Mouse (Mus musculus): ENCODE results near the gene Krt2. TPM values are rescaled to one million over a fixed set of nuclear protein-coding genes. Genes with fewer than 3 reads are reported as not detected.

The Krt2 gene
- polyA plus RNA-seq, 1 experiment = not detected

GRCm38 (mm10) chr15:101790867-101791266 lies 27.1 kb downstream of the Krt2 start:
- H3K4me1 ChIP-seq (ENCODE audit: control insufficient read depth, insufficient read depth, low read length) = no peaks in the 10 kb centered on the region
- WGBS = 6% methylated on average over 3 of the region's 3 CpGs
- H3K4me3 ChIP-seq (replicated peaks; ENCODE audit: extremely low read depth, low read depth, low read length) = no peak overlapping the region
- TF ChIP-seq POLR2A (IDR thresholded peaks at IDR 0.05; ENCODE audit: borderline replicate concordance, extremely low read depth, low read depth, low read length) (no peak), CTCF (IDR thresholded peaks at IDR 0.05; ENCODE audit: insufficient read depth, low read length) (no peak)
- no peak for DNase-seq

DNA sequence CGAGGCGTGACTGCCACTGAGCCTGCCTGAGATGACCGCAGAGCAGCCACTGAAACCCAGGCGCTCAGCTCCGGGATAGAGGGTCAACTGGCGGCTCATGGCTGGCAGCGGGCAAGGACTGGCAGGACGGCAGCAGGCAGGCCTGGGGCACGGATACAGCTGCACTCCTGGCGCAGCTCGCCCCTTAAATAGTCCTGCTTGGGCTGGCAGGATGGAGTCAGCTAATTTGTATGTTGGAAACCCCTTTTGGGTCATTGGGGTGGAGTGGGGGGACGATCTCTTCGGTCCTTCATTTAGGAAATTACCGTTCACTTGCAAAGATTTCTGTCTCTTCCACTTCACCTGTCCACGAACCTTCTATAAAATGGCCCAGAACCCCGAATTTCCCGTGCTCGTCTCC lies 31.6 kb downstream of the Krt2 start, which contains the start of gene Krt72:
TSS of gene Krt72 (minus strand) at position 101 of the 400 bp plus-strand sequence.
- TF ChIP-seq CTCF (IDR thresholded peaks at IDR 0.05; ENCODE audit: insufficient read depth, low read length) = no peak
- no peak for TF ChIP-seq POLR2A (IDR thresholded peaks at IDR 0.05; ENCODE audit: borderline replicate concordance, extremely low read depth, low read depth, low read length)
- WGBS = 86% methylated on average over 18 of the region's 18 CpGs
- H3K4me1 ChIP-seq (ENCODE audit: control insufficient read depth, insufficient read depth, low read length) = no peaks in the 10 kb centered on the region
- no peak within 1 kb of the TSS for H3K4me3 ChIP-seq (replicated peaks; ENCODE audit: extremely low read depth, low read depth, low read length)
- DNase-seq = no peak

GRCm38 (mm10) chr15:101773420-101773819 lies 44.5 kb downstream of the Krt2 start:
- Histone ChIP-seq H3K4me3 (replicated peaks; ENCODE audit: extremely low read depth, low read depth, low read length) (no peak overlapping the region), H3K4me1 (ENCODE audit: control insufficient read depth, insufficient read depth, low read length) (no peaks in the 10 kb centered on the region)
- WGBS = 42% methylated on average over 10 of the region's 10 CpGs
- no peak for DNase-seq
- no peak for TF ChIP-seq POLR2A (IDR thresholded peaks at IDR 0.05; ENCODE audit: borderline replicate concordance, extremely low read depth, low read depth, low read length)
- no peak for TF ChIP-seq CTCF (IDR thresholded peaks at IDR 0.05; ENCODE audit: insufficient read depth, low read length)

DNA sequence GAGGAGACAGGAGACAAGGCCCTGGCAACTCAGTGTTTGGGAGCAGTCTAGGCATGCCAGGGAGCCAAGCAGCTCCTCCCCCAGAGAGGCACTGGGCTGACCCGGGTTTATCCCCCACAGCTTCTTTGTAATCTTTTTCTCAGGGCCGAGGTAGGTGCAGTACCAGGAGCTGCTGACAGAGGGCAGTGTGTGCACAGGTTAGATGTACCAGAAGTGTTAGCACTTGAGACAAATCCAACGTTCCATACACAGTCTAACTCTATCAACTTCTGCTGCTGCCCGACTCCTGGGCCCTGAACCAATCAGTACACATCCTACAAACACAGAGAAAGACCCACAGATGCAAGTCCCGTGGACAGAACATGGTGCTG lies 45.3 kb downstream of the Krt2 start:
- H3K4me3 ChIP-seq (replicated peaks; ENCODE audit: extremely low read depth, low read depth, low read length) = no peak overlapping the region
- no peaks in the 10 kb centered on the region for H3K4me1 ChIP-seq (ENCODE audit: control insufficient read depth, insufficient read depth, low read length)
- WGBS = 5% methylated on average over 5 of the region's 5 CpGs
- peak; percentile 88 for DNase-seq
- no peak for TF ChIP-seq POLR2A (IDR thresholded peaks at IDR 0.05; ENCODE audit: borderline replicate concordance, extremely low read depth, low read depth, low read length)
- TF ChIP-seq CTCF (IDR thresholded peaks at IDR 0.05; ENCODE audit: insufficient read depth, low read length) = peak; percentile 97

DNA sequence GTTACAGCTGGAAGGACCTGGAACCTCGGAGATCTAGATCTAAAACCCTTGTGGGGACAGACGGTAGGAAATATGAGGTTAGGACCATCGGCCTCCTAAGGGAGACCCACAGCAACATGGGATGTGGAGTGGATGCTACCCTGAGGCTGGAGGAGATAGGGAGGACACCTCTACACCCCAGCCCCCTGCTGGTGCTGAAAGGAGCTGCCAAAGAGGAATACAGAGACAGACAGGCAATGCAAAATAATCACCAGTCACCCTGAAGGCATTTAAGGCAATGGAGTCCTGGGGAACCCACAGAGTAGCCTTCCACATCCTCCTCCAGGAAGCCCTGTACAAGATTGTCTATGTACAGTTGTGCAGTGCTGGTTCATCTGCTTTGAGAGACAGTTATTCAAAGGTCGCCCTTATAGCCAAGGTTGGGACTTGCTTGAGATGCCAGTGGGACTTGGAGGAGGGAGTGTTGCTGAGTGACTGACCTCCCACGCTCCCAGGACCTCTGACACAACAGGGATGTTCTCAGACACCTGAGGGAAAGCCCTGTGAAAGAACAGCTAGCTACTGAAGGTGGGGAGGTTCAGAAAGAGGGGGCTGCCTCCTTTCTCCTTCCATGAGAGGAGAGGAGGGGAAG lies 45.8 kb downstream of the Krt2 start:
- Histone ChIP-seq H3K4me3 (replicated peaks; ENCODE audit: extremely low read depth, low read depth, low read length) (no peak overlapping the region), H3K4me1 (ENCODE audit: control insufficient read depth, insufficient read depth, low read length) (no peaks in the 10 kb centered on the region)
- TF ChIP-seq CTCF (IDR thresholded peaks at IDR 0.05; ENCODE audit: insufficient read depth, low read length) (0 out of 2 replicates have a peak, but pooled peaks have one; percentile 12), POLR2A (IDR thresholded peaks at IDR 0.05; ENCODE audit: borderline replicate concordance, extremely low read depth, low read depth, low read length) (no peak)
- 62% methylated on average over 5 of the region's 5 CpGs for WGBS
- no peak for DNase-seq

- Histone ChIP-seq H3K4me1 (ENCODE audit: control insufficient read depth, insufficient read depth, low read length) (no peaks in the 10 kb centered on the region), H3K4me3 (replicated peaks; ENCODE audit: extremely low read depth, low read depth, low read length) (no peak overlapping the region)
- no peak for DNase-seq
- TF ChIP-seq POLR2A (IDR thresholded peaks at IDR 0.05; ENCODE audit: borderline replicate concordance, extremely low read depth, low read depth, low read length) (no peak), CTCF (IDR thresholded peaks at IDR 0.05; ENCODE audit: insufficient read depth, low read length) (no peak)
- 25% methylated on average over 8 of the region's 8 CpGs for WGBS
These were observed 47.7 kb downstream of the Krt2 start for GRCm38 (mm10) chr15:101770226-101770625.

Other genes starting within 250 kb of the Krt2 start
- 0.14 TPM in 1 of 2 replicates, not detected in the other for gene Krt75, start 244.3 kb downstream of the Krt2 start, polyA plus RNA-seq (2012; rRNA removed)
- gene Gm5414, start 190.0 kb downstream of the Krt2 start, polyA plus RNA-seq (2012; rRNA removed) = not detected in 2 replicates
- gene Gm5478, start 170.8 kb downstream of the Krt2 start, polyA plus RNA-seq (2012; rRNA removed) = not detected in 2 replicates
- 1.5 TPM in 1 of 2 replicates, not detected in the other for gene Krt6b, start 137.9 kb downstream of the Krt2 start, polyA plus RNA-seq (2012; rRNA removed)
- 7.3 TPM in 1 of 2 replicates, not detected in the other for gene Krt6a, start 123.9 kb downstream of the Krt2 start, polyA plus RNA-seq (2012; rRNA removed)
- 0.79 and 103 TPM in 2 replicates for gene Krt5, start 105.3 kb downstream of the Krt2 start, polyA plus RNA-seq (2012; rRNA removed)
- gene Krt71, start 75.1 kb downstream of the Krt2 start, polyA plus RNA-seq (2012; rRNA removed) = not detected in 2 replicates
- not detected in 2 replicates for gene Krt72, start 31.7 kb downstream of the Krt2 start, polyA plus RNA-seq (2012; rRNA removed)
- gene Krt73, start 15.8 kb downstream of the Krt2 start, polyA plus RNA-seq (2012; rRNA removed) = not detected in 2 replicates
- 0.26 and 0.57 TPM in 2 replicates for gene Krt1, start 32.6 kb upstream of the Krt2 start, polyA plus RNA-seq (2012; rRNA removed)
- gene Krt77, start 51.5 kb upstream of the Krt2 start, polyA plus RNA-seq (2012; rRNA removed) = not detected in 2 replicates
- 0.46 TPM in 1 of 2 replicates, not detected in the other for gene Krt76, start 74.8 kb upstream of the Krt2 start, polyA plus RNA-seq (2012; rRNA removed)
- 0.25 and 1,733 TPM in 2 replicates for gene Krt4, start 106.6 kb upstream of the Krt2 start, polyA plus RNA-seq (2012; rRNA removed)
- gene Krt79, start 122.2 kb upstream of the Krt2 start, polyA plus RNA-seq (2012; rRNA removed) = 24.6 and 32.7 TPM in 2 replicates
- gene Krt78, start 136.1 kb upstream of the Krt2 start, polyA plus RNA-seq (2012; rRNA removed) = 0.05 and 32.9 TPM in 2 replicates
- gene Krt8, start 186.3 kb upstream of the Krt2 start, polyA plus RNA-seq (2012; rRNA removed) = 128 and 147 TPM in 2 replicates
- gene Krt18, start 210.0 kb upstream of the Krt2 start, polyA plus RNA-seq (2012; rRNA removed) = 62.6 and 63.8 TPM in 2 replicates